Mouse (Mus musculus) CH12.LX (cell line): ENCODE results near the gene Itsn1. TPM values are rescaled to one million over a fixed set of nuclear protein-coding genes. Genes with fewer than 3 reads are reported as not detected.
A peak's percentile ranks its signal among the peaks of the same experiment; 100 is the strongest.

Experiments
- DNase-seq: peaks from one replicate; pipeline ENCODE4 v3.0.0-alpha.2; 2013; ENCODE audit errors: extremely low read depth
- H3K27ac ChIP-seq: 2 replicates; pipeline ENCODE4 v1.5.1; 2012; ENCODE audit warnings: low read depth, mild to moderate bottlenecking, control low read depth, moderate library complexity; ENCODE audit not compliant: insufficient read depth
- H3K27me3 ChIP-seq: replicated peaks from 2 replicates; pipeline ENCODE3; 2012; ENCODE audit warnings: inconsistent platforms
- H3K36me3 ChIP-seq, 2 experiments: replicated peaks in 1 of 2; 2 replicates each; pipeline versions ENCODE3 to v1.6.1; 2012; ENCODE audit warnings: inconsistent platforms in 1 of 2, low read length in 1 of 2, mild to moderate bottlenecking in 1 of 2, mixed read lengths in 1 of 2, moderate library complexity in 1 of 2; ENCODE audit not compliant: control insufficient read depth in 1 of 2, insufficient read depth in 1 of 2
- H3K4me1 ChIP-seq, 2 experiments: 2 replicates each; pipeline ENCODE4 v1.6.1; 2012; ENCODE audit warnings: inconsistent platforms in 1 of 2, moderate library complexity in 1 of 2; ENCODE audit not compliant: insufficient read depth in 2 of 2, control insufficient read depth in 1 of 2
- H3K4me2 ChIP-seq: 2 replicates; pipeline ENCODE4 v1.6.1; 2012; ENCODE audit warnings: low read depth, mild to moderate bottlenecking, control low read depth; ENCODE audit not compliant: poor library complexity, insufficient read depth, severe bottlenecking
- H3K4me3 ChIP-seq, 3 experiments: fragments of 150-350 bp in 1 of 3; sonication (generic) in 1 of 3; replicated peaks in 1 of 3; 2 replicates each; pipeline versions ENCODE3 to v1.5.1; 2011 to 2012; ENCODE audit warnings: low read depth in 2 of 3, low read length in 2 of 3, mild to moderate bottlenecking in 2 of 3, moderate library complexity in 2 of 3, control low read depth in 1 of 3, improper control_type of control experiment in 1 of 3, inconsistent platforms in 1 of 3, mixed read lengths in 1 of 3; ENCODE audit not compliant: poor library complexity in 1 of 3
- H3K79me2 ChIP-seq: replicated peaks from 2 replicates; pipeline ENCODE4 v1.6.1; 2012; ENCODE audit warnings: mild to moderate bottlenecking, moderate library complexity; ENCODE audit not compliant: control insufficient read depth, poor library complexity, insufficient read depth, severe bottlenecking; ENCODE audit errors: extremely low read depth
- H3K9ac ChIP-seq: 2 replicates; pipeline ENCODE4 v1.6.1; 2012; ENCODE audit warnings: low read depth, mild to moderate bottlenecking, control low read depth, moderate library complexity; ENCODE audit not compliant: insufficient read depth
- H3K9me3 ChIP-seq: replicated peaks from 2 replicates; pipeline ENCODE3; 2012; ENCODE audit warnings: low read length, inconsistent platforms, mixed read lengths
- BHLHE40 ChIP-seq: IDR thresholded peaks from 2 replicates; pipeline ENCODE4 v1.6.1; 2011; ENCODE audit warnings: mild to moderate bottlenecking, low read depth, low read length, improper control_type of control experiment
- CHD2 ChIP-seq: IDR thresholded peaks from 2 replicates; pipeline ENCODE4 v1.6.1; 2011; ENCODE audit warnings: low read length, improper control_type of control experiment
- CTCF ChIP-seq, 2 experiments: IDR thresholded peaks in 1 of 2; conservative IDR thresholded peaks in 1 of 2; 2 replicates each; pipeline ENCODE4 v1.5.1; 2011 to 2012; ENCODE audit warnings: low read depth in 2 of 2, low read length in 2 of 2, improper control_type of control experiment in 1 of 2, inconsistent platforms in 1 of 2, mild to moderate bottlenecking in 1 of 2, moderate library complexity in 1 of 2
- ELF1 ChIP-seq: IDR thresholded peaks from 2 replicates; pipeline ENCODE4 v1.6.1; 2014; ENCODE audit warnings: low read depth, mild to moderate bottlenecking, inconsistent platforms, low read length, improper control_type of control experiment
- ETS1 ChIP-seq: conservative IDR thresholded peaks from 2 replicates; pipeline ENCODE4 v1.6.1; 2012; ENCODE audit warnings: low read depth, mild to moderate bottlenecking, inconsistent platforms, low read length, improper control_type of control experiment, moderate library complexity
- GABPA ChIP-seq: IDR thresholded peaks from 2 replicates; pipeline ENCODE4 v1.6.1; 2012; ENCODE audit warnings: low read depth, low read length, improper control_type of control experiment, inconsistent platforms; ENCODE audit not compliant: insufficient replicate concordance
- IRF4 ChIP-seq: IDR thresholded peaks from 2 replicates; pipeline ENCODE4 v1.6.1; 2014; ENCODE audit warnings: low read depth, mild to moderate bottlenecking, inconsistent platforms, low read length, improper control_type of control experiment
- JUN ChIP-seq: IDR thresholded peaks from 2 replicates; pipeline ENCODE4 v1.6.1; 2011; ENCODE audit warnings: low read depth, mild to moderate bottlenecking, low read length, improper control_type of control experiment, moderate library complexity; ENCODE audit not compliant: insufficient read depth
- JUND ChIP-seq: conservative IDR thresholded peaks from 2 replicates; pipeline ENCODE4 v1.6.1; 2011; ENCODE audit warnings: low read depth, low read length, improper control_type of control experiment
- KAT2A ChIP-seq: IDR thresholded peaks from 2 replicates; pipeline ENCODE4 v1.6.1; 2012; ENCODE audit warnings: low read length, improper control_type of control experiment, inconsistent platforms; ENCODE audit not compliant: insufficient replicate concordance
- MAFK ChIP-seq: IDR thresholded peaks from 2 replicates; pipeline ENCODE4 v1.6.1; 2011; ENCODE audit warnings: low read length, improper control_type of control experiment; ENCODE audit not compliant: insufficient replicate concordance
- MAX ChIP-seq: IDR thresholded peaks from 2 replicates; pipeline ENCODE4 v1.6.1; 2011; ENCODE audit warnings: low read length, improper control_type of control experiment
- MAZ ChIP-seq: IDR thresholded peaks from 2 replicates; pipeline ENCODE4 v1.6.1; 2012; ENCODE audit warnings: low read depth, mild to moderate bottlenecking, inconsistent platforms, low read length, improper control_type of control experiment, moderate library complexity
- MEF2A ChIP-seq: IDR thresholded peaks from 2 replicates; pipeline ENCODE4 v1.6.1; 2014; ENCODE audit warnings: low read depth, mild to moderate bottlenecking, inconsistent platforms, low read length, improper control_type of control experiment, borderline replicate concordance
- MXI1 ChIP-seq: IDR thresholded peaks from 2 replicates; pipeline ENCODE4 v1.6.1; 2011; ENCODE audit warnings: mild to moderate bottlenecking, low read depth, low read length, improper control_type of control experiment
- MYC ChIP-seq: IDR thresholded peaks from 2 replicates; pipeline ENCODE4 v1.6.1; 2011; ENCODE audit warnings: low read depth, mild to moderate bottlenecking, improper control_type of control experiment, low read length
- PAX5 ChIP-seq: IDR thresholded peaks from 2 replicates; pipeline ENCODE4 v1.6.1; 2012; ENCODE audit warnings: low read length, inconsistent platforms, mixed read lengths
- POLR2A ChIP-seq: IDR thresholded peaks from 2 replicates; pipeline ENCODE4 v1.6.1; 2011; ENCODE audit warnings: low read depth, mild to moderate bottlenecking, improper control_type of control experiment, low read length
- POLR2AphosphoS2 ChIP-seq: IDR thresholded peaks from 2 replicates; pipeline ENCODE4 v1.6.1; 2011; ENCODE audit warnings: low read depth, low read length, improper control_type of control experiment
- RAD21 ChIP-seq: IDR thresholded peaks from 2 replicates; pipeline ENCODE4 v1.6.1; 2011; ENCODE audit warnings: low read depth, mild to moderate bottlenecking, low read length, improper control_type of control experiment, moderate library complexity
- RCOR1 ChIP-seq: conservative IDR thresholded peaks from 2 replicates; pipeline ENCODE4 v1.6.1; 2012; ENCODE audit warnings: low read depth, mild to moderate bottlenecking, inconsistent platforms, low read length, improper control_type of control experiment
- SMC3 ChIP-seq: IDR thresholded peaks from 2 replicates; pipeline ENCODE4 v1.6.1; 2011; ENCODE audit warnings: low read depth, low read length, improper control_type of control experiment
- TBP ChIP-seq: conservative IDR thresholded peaks from 2 replicates; pipeline ENCODE4 v1.6.1; 2011; ENCODE audit warnings: low read depth, low read length, improper control_type of control experiment
- USF1 ChIP-seq: IDR thresholded peaks from 2 replicates; pipeline ENCODE4 v1.6.1; 2014; ENCODE audit warnings: low read depth, mild to moderate bottlenecking, inconsistent platforms, low read length, improper control_type of control experiment
- USF2 ChIP-seq: conservative IDR thresholded peaks from 2 replicates; pipeline ENCODE4 v1.6.1; 2011; ENCODE audit warnings: low read depth, low read length, improper control_type of control experiment
- ZC3H11A ChIP-seq: IDR thresholded peaks from 2 replicates; pipeline ENCODE4 v1.6.1; 2012; ENCODE audit warnings: low read depth, mild to moderate bottlenecking, inconsistent platforms, low read length, improper control_type of control experiment
- ZMIZ1 ChIP-seq: IDR thresholded peaks from 2 replicates; pipeline ENCODE4 v1.6.1; 2012; ENCODE audit warnings: low read depth, mild to moderate bottlenecking, inconsistent platforms, low read length, improper control_type of control experiment
- ZNF384 ChIP-seq: IDR thresholded peaks from 2 replicates; pipeline ENCODE4 v1.6.1; 2012; ENCODE audit warnings: low read depth, low read length, improper control_type of control experiment, inconsistent platforms
- dilution Hi-C: fragments of 300-500 bp; cut with MboI; formaldehyde crosslinking; loops from 2 replicates; pipeline ENCODE4 v1.14.3; 2020; ENCODE audit warnings: low sequenced_read_pairs; ENCODE audit not compliant: extremely low pct_unique_long_range_greater_than_20kb, extremely low pct_ligation_motif_present
- in situ Hi-C: fragments of 300-500 bp; cut with MboI; formaldehyde crosslinking; loops from 3 replicates; pipeline ENCODE4 v1.14.3; 2019; ENCODE audit warnings: low sequenced_read_pairs, low pct_ligation_motif_present, low pct_unique_long_range_greater_than_20kb, mixed read lengths
- polyA plus RNA-seq: library from polyadenylated mRNA; unstranded; fragments of >175 nt; gene quantifications from 2 replicates; pipeline ENCODE4 v1.2.1, GENCODE M21; 2012; ENCODE audit warnings: low read depth; ENCODE audit not compliant: insufficient read length
- total RNA-seq, 2 experiments: library from RNA; depleted of rRNA; stranded (reverse); fragments of 300-350 nt in 1 of 2; fragments of >200 nt in 1 of 2; gene quantifications; 2 replicates each; pipeline ENCODE4 v1.2.3; 2012 to 2014

Gene Itsn1
- total and polyA plus RNA-seq, 3 experiments = 32.5 to 54.5 (median 46.3) TPM

DNA sequence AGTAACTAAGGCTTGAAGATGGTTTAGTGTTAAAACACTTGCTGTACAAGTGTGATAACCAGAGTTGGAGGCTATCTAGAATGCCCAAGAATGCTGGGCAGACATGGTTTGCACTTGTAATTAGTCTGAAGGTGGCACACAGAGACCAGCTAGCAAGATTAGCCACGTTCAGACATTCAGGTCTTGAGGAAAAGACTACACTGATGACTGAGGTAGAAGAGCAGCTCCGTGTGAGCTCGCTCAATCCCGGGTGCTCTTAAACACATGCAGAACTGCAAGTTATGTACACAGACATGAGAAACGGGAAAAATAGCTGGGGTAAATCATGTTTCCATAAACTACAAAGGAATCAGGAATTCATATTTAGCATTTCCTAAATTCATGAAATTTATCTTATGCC, 48.4 kb upstream of the Itsn1 start:
- Histone ChIP-seq H3K27ac (no peak overlapping the region), H3K36me3 (peaks cover 72 to 95% of the 10 kb centered on the region in 2 experiments), H3K4me1 (peaks cover 3 to 9% of the 10 kb centered on the region in 2 experiments), H3K4me2 (no peak overlapping the region), H3K79me2 (peaks cover 15% of the 10 kb centered on the region), H3K27me3 (no peaks in the 10 kb centered on the region), H3K9me3 (no peaks in the 10 kb centered on the region), H3K4me3 (no peak overlapping the region), H3K9ac (no peak overlapping the region)
- dilution Hi-C loops (no loop called here), in situ Hi-C loops (no loop called here)
- peak; percentile 82 for TF ChIP-seq POLR2AphosphoS2
- no peak for TF ChIP-seq USF1
- TF ChIP-seq SMC3 = no peak
- TF ChIP-seq ZMIZ1 = peak; percentile 42; the same call in 1 of the 2 replicates
- no peak for TF ChIP-seq PAX5
- TF ChIP-seq GABPA = no peak
- TF ChIP-seq USF2 = no peak
- no peak for TF ChIP-seq POLR2A
- TF ChIP-seq MAFK = no peak
- DNase-seq = no peak

DNA sequence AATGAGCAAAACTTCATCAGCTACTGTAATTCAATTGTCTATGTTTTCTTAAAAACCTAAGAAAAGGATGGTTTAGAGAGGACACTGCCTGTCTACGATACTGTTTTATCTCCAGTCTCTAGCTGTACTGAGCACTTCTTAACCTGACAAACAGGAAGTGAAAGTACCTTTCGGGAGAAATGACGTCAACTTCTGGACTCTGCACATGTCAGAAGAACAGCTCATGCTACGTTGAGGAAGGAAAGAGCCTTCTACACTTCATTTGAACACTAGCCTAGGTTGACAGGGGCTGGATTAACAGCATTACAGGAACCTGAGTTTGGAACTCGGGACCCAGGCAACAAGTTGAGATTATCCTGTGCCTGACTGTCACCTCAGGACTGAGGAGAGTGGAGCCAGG, 43.6 kb upstream of the Itsn1 start:
- peak; percentile 97 for DNase-seq

DNA sequence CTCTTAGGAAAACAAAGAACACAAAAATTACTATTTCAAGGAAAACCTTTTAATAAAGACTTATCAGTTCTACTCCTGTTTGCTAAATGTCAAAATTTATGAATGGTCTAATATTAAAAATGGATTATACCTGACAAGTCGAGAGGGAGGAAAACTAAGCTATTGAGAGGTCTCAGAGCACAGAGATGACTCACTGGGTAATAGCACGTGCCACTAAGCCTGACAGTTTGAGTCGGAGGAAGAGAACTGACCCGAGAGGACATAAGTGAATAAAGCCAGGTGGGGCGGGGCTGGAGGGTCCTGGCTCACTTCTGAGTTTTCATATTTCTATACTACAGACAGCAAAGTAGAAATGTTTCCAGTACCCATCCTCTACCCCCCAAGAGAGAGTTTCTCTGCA, 42.7 kb upstream of the Itsn1 start:
- peaks cover 33% of the 10 kb centered on the region for H3K79me2 ChIP-seq
- H3K27me3 ChIP-seq = no peaks in the 10 kb centered on the region
- peak overlapping the region; percentile 84; the same call in 1 of the 2 replicates for H3K9ac ChIP-seq
- no peaks in the 10 kb centered on the region for H3K9me3 ChIP-seq
- in situ Hi-C loops = no loop called here
- peaks cover 42 to 66% of the 10 kb centered on the region in 2 experiments for H3K36me3 ChIP-seq
- DNase-seq = no peak
- no peak overlapping the region for H3K27ac ChIP-seq
- dilution Hi-C loops = no loop called here
- H3K4me3 ChIP-seq = no peak overlapping the region
- H3K4me2 ChIP-seq = peak overlapping the region; percentile 75
- H3K4me1 ChIP-seq = peaks cover 10 to 54% of the 10 kb centered on the region in 2 experiments
- TF ChIP-seq ELF1 (no peak), USF2 (no peak), CTCF (conservative IDR thresholded peaks at IDR 0.05 in 1 of 2, IDR thresholded peaks at IDR 0.05 in 1 of 2; ENCODE audit: low read depth in 2 of 2, low read length in 2 of 2) (no peak), MAZ (no peak), ZNF384 (no peak), MAX (no peak; the same call in 1 of the 2 replicates), IRF4 (no peak), TBP (no peak), MYC (peak; percentile 81; the same call in 1 of the 2 replicates), POLR2AphosphoS2 (no peak), MXI1 (peak; percentile 84), KAT2A (no peak), RAD21 (no peak), ZC3H11A (no peak), MEF2A (no peak), PAX5 (no peak)

More for the DNA sequence above, 43.6 kb upstream of the Itsn1 start:
- peaks cover 43 to 66% of the 10 kb centered on the region in 2 experiments for H3K36me3 ChIP-seq
- dilution Hi-C loops (no loop called here), in situ Hi-C loops (no loop called here)
- no peak overlapping the region for H3K4me3 ChIP-seq
- H3K4me1 ChIP-seq = peaks cover 10 to 47% of the 10 kb centered on the region in 2 experiments
- H3K79me2 ChIP-seq = peaks cover 33% of the 10 kb centered on the region
- H3K9ac ChIP-seq = peak overlapping the region; percentile 42; the same call in 1 of the 2 replicates
- no peaks in the 10 kb centered on the region for H3K27me3 ChIP-seq
- H3K9me3 ChIP-seq = no peaks in the 10 kb centered on the region
- peak overlapping the region; percentile 75 for H3K4me2 ChIP-seq
- peak overlapping the region; percentile 64 for H3K27ac ChIP-seq
- TF ChIP-seq IRF4 = peak; percentile 100
- peak; percentile 72; the same call in 1 of the 2 replicates for TF ChIP-seq POLR2AphosphoS2
- TF ChIP-seq TBP = peak; percentile 82; the same call in 1 of the 2 replicates
- peak; percentile 97 for TF ChIP-seq BHLHE40
- TF ChIP-seq ETS1 = peak; percentile 92
- TF ChIP-seq JUN = peak; percentile 100
- TF ChIP-seq ZC3H11A = no peak
- TF ChIP-seq USF2 = no peak
- peak; percentile 100 for TF ChIP-seq MYC
- TF ChIP-seq RCOR1 = no peak
- peak; percentile 24; the same call in 1 of the 2 replicates for TF ChIP-seq CHD2
- TF ChIP-seq JUND = peak; percentile 100
- TF ChIP-seq POLR2A = peak; percentile 60
